Mouse (Mus musculus) brain, embryonic 14.5 days (tissue): ENCODE results near the gene Scamp4.

Experiments
- CTCF ChIP-seq: fragments of 200-500 bp; IDR thresholded peaks from 2 replicates; pipeline ENCODE4 v1.5.1; 2012; ENCODE audit warnings: inconsistent platforms, mild to moderate bottlenecking, moderate library complexity, borderline replicate concordance; ENCODE audit not compliant: insufficient read depth, insufficient read length; ENCODE audit errors: extremely low read depth
- POLR2A ChIP-seq: fragments of 200-500 bp; IDR thresholded peaks from 2 replicates; pipeline ENCODE4 v1.6.1; 2012; ENCODE audit warnings: mild to moderate bottlenecking, inconsistent platforms, borderline replicate concordance; ENCODE audit not compliant: poor library complexity, insufficient read depth, insufficient read length, severe bottlenecking; ENCODE audit errors: extremely low read depth

DNA sequence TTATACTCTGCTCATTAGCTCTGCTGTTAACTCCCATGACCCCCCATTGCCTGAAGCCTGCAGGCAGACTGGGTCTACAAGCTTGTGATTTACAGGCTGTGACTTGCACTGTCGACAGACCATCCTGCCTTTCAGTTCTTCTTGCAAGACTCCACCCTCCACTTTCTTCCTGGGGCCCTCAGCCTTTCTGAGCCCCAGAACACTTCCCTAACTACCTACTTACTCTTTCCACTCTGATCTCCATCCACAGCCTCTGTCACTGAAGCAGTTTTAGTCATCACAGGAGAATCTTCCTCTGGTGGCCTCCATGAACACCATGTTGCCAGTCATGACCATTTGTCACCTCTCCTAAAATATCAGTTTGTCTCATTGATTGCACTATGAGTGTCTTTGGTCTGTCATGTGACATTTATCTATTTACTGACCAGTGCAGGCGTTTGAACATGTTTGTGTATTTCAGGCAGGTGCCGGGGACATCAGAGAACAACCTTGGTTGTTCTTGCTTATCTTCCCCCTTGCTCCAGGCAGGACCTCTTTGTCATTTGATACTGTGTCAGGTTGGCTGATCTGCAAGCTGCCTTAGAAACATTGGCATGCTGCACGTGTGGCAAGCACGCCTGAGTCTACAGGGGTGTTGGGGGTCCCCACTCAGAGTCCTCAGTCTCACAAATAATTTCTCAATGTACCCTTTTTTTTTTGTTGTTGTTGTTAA, 61.0 kb downstream of the Scamp4 start:
- TF ChIP-seq CTCF = no peak
- no peak for TF ChIP-seq POLR2A
